Comparison of ENCODE assay signal across 9 mouse cellular contexts in genomic region chr5:135459486-135459885, GRCm38 (mm10).
DNase-seq lines count a peak whose midpoint lies in the region; ATAC-seq and TF ChIP-seq lines count a peak whose summit lies in the region.
"Had no signal": no experiment of that assay in that cellular context is flagged by ENCODE, and none has a peak within 500 bp of the region (broad histone marks: within the 10 kb centered on the region; RNA-seq: fewer than 3 reads in every experiment).

No protein-coding gene starts in this region.

- H3K27ac ChIP-seq in left cerebral cortex, adult 2 months: peak overlapping the region; percentile 76; the same call in 1 of the 2 replicates
- 0 out of 2 replicates have a peak overlapping the region, but pooled peaks have one; percentile 22 for H3K27ac ChIP-seq in lung, embryonic 15.5 days
- no peak overlapping the region for H3K27ac ChIP-seq in forebrain, embryonic 15.5 days (replicated peaks)
- H3K27ac ChIP-seq: heart, embryonic 13.5 days had no signal

- no peak overlapping the region for H3K4me2 ChIP-seq in lung, embryonic 15.5 days
- H3K4me2 ChIP-seq in forebrain, embryonic 15.5 days (replicated peaks): no peak overlapping the region
- H3K4me2 ChIP-seq: heart, embryonic 13.5 days had no signal

- H3K9ac ChIP-seq in lung, embryonic 15.5 days: no peak overlapping the region
- H3K9ac ChIP-seq in forebrain, embryonic 15.5 days (replicated peaks): no peak overlapping the region
- H3K9ac ChIP-seq: heart, embryonic 13.5 days had no signal

- peaks cover 21% of the 10 kb centered on the region for H3K36me3 ChIP-seq in lung, embryonic 15.5 days
- H3K36me3 ChIP-seq in forebrain, embryonic 15.5 days: peaks cover 14% of the 10 kb centered on the region; the same call in 1 of the 2 replicates

- intact Hi-C loops in left cerebral cortex, adult 2 months (cut with DNase I): no loop called here

- H3K27me3 ChIP-seq in lung, embryonic 15.5 days: no peaks in the 10 kb centered on the region
- H3K27me3 ChIP-seq in forebrain, embryonic 15.5 days: no peaks in the 10 kb centered on the region
- H3K27me3 ChIP-seq: heart, embryonic 13.5 days had no signal

- DNase-seq in cerebellum, adult 18-20 months: peak; percentile 15 to 20
- DNase-seq in cerebellum, adult 11 months: no peak
- DNase-seq in left cerebral cortex, adult 2 months (ENCODE audit: extremely low spot score in 1 of 2, low spot score in 2 of 2): no peak
- DNase-seq in left cerebral cortex, adult 11 months (ENCODE audit: low spot score): no peak
- peak; percentile 63 for DNase-seq in adrenal gland, postnatal 10 days
- no peak for DNase-seq in frontal cortex, postnatal 25 days (ENCODE audit: low spot score in 2 of 2)

- 71% methylated on average over 3 of the region's 3 CpGs for WGBS in lung, embryonic 15.5 days
- 76% methylated on average over 3 of the region's 3 CpGs for WGBS in forebrain, embryonic 15.5 days

- ATAC-seq in lung, embryonic 15.5 days (ENCODE audit: borderline replicate concordance, extremely low read depth, low FRiP score, low TSS enrichment): no peak
- ATAC-seq in forebrain, embryonic 15.5 days (replicated peaks): no peak

- no peak overlapping the region for H3K4me3 ChIP-seq in left cerebral cortex, adult 2 months
- no peak overlapping the region for H3K4me3 ChIP-seq in lung, embryonic 15.5 days
- no peak overlapping the region for H3K4me3 ChIP-seq in forebrain, embryonic 15.5 days
- H3K4me3 ChIP-seq: heart, embryonic 13.5 days had no signal

- no peaks in the 10 kb centered on the region for H3K9me3 ChIP-seq in lung, embryonic 15.5 days
- H3K9me3 ChIP-seq in forebrain, embryonic 15.5 days: no peaks in the 10 kb centered on the region

- peak; percentile 55 for TF ChIP-seq CTCF in left cerebral cortex, adult 2 months (IDR thresholded peaks at IDR 0.05)

- H3K4me1 ChIP-seq in lung, embryonic 15.5 days: no peaks in the 10 kb centered on the region
- peaks cover 9% of the 10 kb centered on the region; the same call in 1 of the 2 replicates for H3K4me1 ChIP-seq in forebrain, embryonic 15.5 days

Comparison
In these comparisons a context has a peak if more than half of its experiments do, and no peak if none do; other contexts are left out.
1. DNase-seq: peak in cerebellum, adult 18-20 months (2 of 2) and adrenal gland, postnatal 10 days (single experiment); none in cerebellum, adult 11 months (single experiment), left cerebral cortex, adult 2 months (0 of 2), left cerebral cortex, adult 11 months (single experiment) and frontal cortex, postnatal 25 days (0 of 2).